Mouse (Mus musculus) heart, adult 8-10 months (tissue): ENCODE measurements around the gene Qsox2. TPM values are rescaled to one million over a fixed set of nuclear protein-coding genes. Genes with fewer than 3 reads are reported as not detected.

ENCODE experiments used
- DNase-seq: peaks from one replicate; pipeline ENCODE4 v3.0.0; 2022; ENCODE audit warnings: low spot score
- total RNA-seq, 4 experiments: library from RNA; stranded (reverse); gene quantifications; 2 replicates each; pipeline ENCODE4 v1.2.4; 2022

Gene Qsox2
- total RNA-seq, 4 experiments from 2014 or later, result 13.4 to 20.0 (median 15.9) TPM

DNA sequence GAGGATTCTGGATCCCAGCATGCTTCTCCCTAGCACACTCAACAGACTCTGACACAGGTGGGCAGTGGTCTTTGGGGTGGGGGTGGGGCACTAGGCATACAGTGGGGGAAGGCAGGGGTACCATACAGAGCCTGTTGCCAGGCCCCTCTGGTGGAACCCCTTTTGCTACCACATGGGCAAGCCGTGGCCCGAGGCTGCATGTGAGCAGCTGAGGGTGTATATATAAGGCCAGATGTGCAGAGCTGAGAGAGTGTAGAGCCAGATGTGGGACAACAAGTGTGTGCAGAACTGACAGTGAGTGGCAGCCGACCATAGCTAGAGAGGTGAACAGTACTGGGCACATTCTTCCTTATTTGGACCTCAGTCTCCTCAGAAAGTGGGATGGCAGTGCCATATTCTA, 70.4 kb downstream of the Qsox2 start:
- no peak for DNase-seq

Other genes with a start within 250 kb of the Qsox2 start
- 10 to 100 TPM; 80.7 to 88.9 (median 87.8) TPM for gene Ubac1, start 215.8 kb downstream of the Qsox2 start, total RNA-seq
- gene Nacc2, start 114.3 kb downstream of the Qsox2 start, total RNA-seq, result 10 to 100 TPM; 27.6 to 44.2 (median 31.7) TPM
- not detected for gene Lhx3, start 29.2 kb downstream of the Qsox2 start, total RNA-seq
- under 1 TPM; 0.08 to 0.17 (median 0.14) TPM for gene Ccdc187, start 57.0 kb upstream of the Qsox2 start, total RNA-seq
- gene Gpsm1, start 78.0 kb upstream of the Qsox2 start, total RNA-seq, result 100 to 1,000 TPM; 188 to 246 (median 219) TPM
- 10 to 100 TPM; 22.4 to 26.2 (median 25.4) TPM for gene Dnlz, start 114.6 kb upstream of the Qsox2 start, total RNA-seq
- 1 to 10 TPM in 3 of 4 experiments, under 1 TPM in 1; 0.54 to 2.2 (median 1.7) TPM for gene Card9, start 123.4 kb upstream of the Qsox2 start, total RNA-seq
- gene Snapc4, start 143.1 kb upstream of the Qsox2 start, total RNA-seq, result 10 to 100 TPM in 2 of 4 experiments, 1 to 10 TPM in 2; 6.4 to 13.1 (median 8.6) TPM
- 10 to 100 TPM; 38.1 to 49.7 (median 44.6) TPM for gene Entr1, start 151.8 kb upstream of the Qsox2 start, total RNA-seq
- 100 to 1,000 TPM; 137 to 173 (median 153) TPM for gene Pmpca, start 151.8 kb upstream of the Qsox2 start, total RNA-seq
- 10 to 100 TPM; 14.9 to 19.2 (median 15.8) TPM for gene Inpp5e, start 171.7 kb upstream of the Qsox2 start, total RNA-seq
- 10 to 100 TPM; 40.7 to 45.7 (median 41.7) TPM for gene Sec16a, start 207.7 kb upstream of the Qsox2 start, total RNA-seq